Mouse (Mus musculus): ENCODE data around the gene Capzb. TPM values are rescaled to one million over a fixed set of nuclear protein-coding genes. Genes with fewer than 3 reads are reported as not detected.

The Capzb gene
- polyA plus RNA-seq, 1 experiment from 2014 or later, result 401 TPM

DNA sequence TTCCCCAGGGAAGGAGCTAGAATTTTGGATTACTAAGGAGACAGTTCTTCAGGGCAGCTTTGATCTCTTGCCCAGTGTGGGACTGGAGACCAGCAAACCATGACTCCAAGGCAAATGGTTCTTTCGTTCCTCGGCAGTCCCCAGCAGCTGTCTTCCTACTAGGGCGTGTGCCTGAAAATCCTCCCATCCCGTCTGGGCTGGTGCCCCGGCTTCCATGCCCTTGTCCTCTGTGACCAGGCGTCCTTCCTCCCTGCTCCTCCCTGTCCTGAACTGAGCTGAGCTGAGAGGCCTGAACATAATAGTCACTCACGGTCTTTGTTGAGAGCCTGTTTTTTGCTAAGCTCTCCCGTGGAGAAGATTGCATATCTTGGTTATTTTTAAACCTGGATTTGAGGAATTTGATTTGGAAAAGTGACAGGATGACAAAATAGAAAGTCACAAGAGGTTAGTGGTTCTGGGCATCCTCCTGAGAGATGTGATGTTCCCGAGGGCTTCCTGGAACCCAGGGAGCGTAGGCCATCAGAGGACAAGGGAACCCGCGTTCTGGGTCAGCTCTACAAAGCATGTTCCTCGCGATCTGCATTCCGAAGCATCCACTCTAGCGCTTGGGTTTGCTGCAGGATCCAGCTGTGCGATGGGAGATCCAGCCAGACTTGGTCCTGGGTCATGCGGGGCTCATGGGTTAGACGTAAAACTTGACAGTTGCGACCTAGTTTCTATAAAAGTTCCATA is 38.0 kb upstream of the Capzb start:
- Histone ChIP-seq H3K27me3 (replicated peaks; ENCODE audit: insufficient read depth, low read length) (no peaks in the 10 kb centered on the region), H3K4me2 (replicated peaks; ENCODE audit: low read depth, low read length) (no peak overlapping the region), H3K9ac (replicated peaks; ENCODE audit: low read depth) (no peak overlapping the region), H3K36me3 (ENCODE audit: insufficient read depth, low read length) (no peaks in the 10 kb centered on the region), H3K27ac (ENCODE audit: low read length) (no peak overlapping the region), H3K9me3 (ENCODE audit: low read length) (no peaks in the 10 kb centered on the region), H3K4me1 (ENCODE audit: insufficient read depth, low read depth, low read length) (no peaks in the 10 kb centered on the region), H3K4me3 (ENCODE audit: low read depth, low read length) (no peak overlapping the region)
- no peak for TF ChIP-seq CTCF (IDR thresholded peaks at IDR 0.05)
- ATAC-seq, result peak; percentile 48
- 60% methylated on average over 20 of the region's 20 CpGs for WGBS
- peak; percentile 23 for DNase-seq (ENCODE audit: low spot score)

DNA sequence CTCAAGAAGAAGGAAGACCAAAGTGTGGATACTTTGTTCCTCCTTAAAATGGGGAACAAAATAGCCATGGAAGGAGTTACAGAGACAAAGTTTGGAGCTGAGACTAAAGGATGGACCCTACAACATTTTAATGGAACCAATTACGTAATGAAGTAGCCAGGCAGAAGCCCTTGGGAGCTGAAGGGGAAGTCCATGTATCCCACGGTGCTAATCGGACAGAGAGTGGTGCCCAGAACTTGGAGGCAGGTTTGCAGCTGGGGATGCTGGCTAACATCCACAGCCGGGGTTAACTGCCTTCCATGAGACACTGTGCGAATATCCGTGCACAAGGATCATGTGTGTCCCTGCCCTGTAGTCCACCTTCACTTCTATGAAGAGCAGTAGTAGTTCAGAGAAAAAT is 36.2 kb upstream of the Capzb start:
- Histone ChIP-seq H3K9me3 (ENCODE audit: low read length) (no peaks in the 10 kb centered on the region), H3K4me1 (ENCODE audit: insufficient read depth, low read depth, low read length) (no peaks in the 10 kb centered on the region), H3K9ac (replicated peaks; ENCODE audit: low read depth) (no peak overlapping the region), H3K4me2 (replicated peaks; ENCODE audit: low read depth, low read length) (no peak overlapping the region), H3K36me3 (ENCODE audit: insufficient read depth, low read length) (no peaks in the 10 kb centered on the region), H3K27ac (ENCODE audit: low read length) (no peak overlapping the region), H3K4me3 (ENCODE audit: low read depth, low read length) (no peak overlapping the region), H3K27me3 (replicated peaks; ENCODE audit: insufficient read depth, low read length) (no peaks in the 10 kb centered on the region)
- no peak for TF ChIP-seq EP300 (IDR thresholded peaks at IDR 0.05)
- TF ChIP-seq CTCF (IDR thresholded peaks at IDR 0.05), result no peak
- WGBS, result 79% methylated on average over 6 of the region's 6 CpGs
- DNase-seq (ENCODE audit: low spot score) (no peak), ATAC-seq (no peak)

DNA sequence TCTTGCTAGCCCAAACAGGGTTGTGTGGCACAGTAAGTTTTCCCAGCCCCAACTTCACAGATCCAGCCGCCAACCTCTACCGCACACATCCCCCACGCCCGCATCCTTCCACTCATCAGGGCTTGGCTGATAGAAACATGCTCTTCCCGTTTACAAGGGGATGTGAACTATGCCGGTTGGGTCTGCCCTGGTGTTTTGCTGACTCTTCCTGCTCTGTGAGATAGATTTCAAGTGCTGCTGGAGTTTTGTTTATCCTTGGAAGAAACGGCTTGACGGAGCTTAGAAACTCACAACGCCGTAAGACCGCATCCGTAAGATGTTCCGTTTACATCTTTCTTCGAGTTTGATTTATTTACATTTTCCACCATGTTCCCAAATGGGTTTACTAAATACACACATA is 34.3 kb upstream of the Capzb start:
- WGBS, result 31% methylated on average over 14 of the region's 14 CpGs
- H3K9ac ChIP-seq (replicated peaks; ENCODE audit: low read depth), result no peak overlapping the region
- no peak overlapping the region for H3K4me3 ChIP-seq (ENCODE audit: low read depth, low read length)
- H3K27ac ChIP-seq (ENCODE audit: low read length), result no peak overlapping the region
- H3K4me2 ChIP-seq (replicated peaks; ENCODE audit: low read depth, low read length), result no peak overlapping the region
- H3K4me1 ChIP-seq (ENCODE audit: insufficient read depth, low read depth, low read length), result no peaks in the 10 kb centered on the region
- no peaks in the 10 kb centered on the region for H3K27me3 ChIP-seq (replicated peaks; ENCODE audit: insufficient read depth, low read length)
- H3K9me3 ChIP-seq (ENCODE audit: low read length), result no peaks in the 10 kb centered on the region
- ATAC-seq, result peak; percentile 54
- peak; percentile 41 for DNase-seq (ENCODE audit: low spot score)
- TF ChIP-seq EP300 (IDR thresholded peaks at IDR 0.05) (no peak), CTCF (IDR thresholded peaks at IDR 0.05) (no peak)
- no peaks in the 10 kb centered on the region for H3K36me3 ChIP-seq (ENCODE audit: insufficient read depth, low read length)

DNA sequence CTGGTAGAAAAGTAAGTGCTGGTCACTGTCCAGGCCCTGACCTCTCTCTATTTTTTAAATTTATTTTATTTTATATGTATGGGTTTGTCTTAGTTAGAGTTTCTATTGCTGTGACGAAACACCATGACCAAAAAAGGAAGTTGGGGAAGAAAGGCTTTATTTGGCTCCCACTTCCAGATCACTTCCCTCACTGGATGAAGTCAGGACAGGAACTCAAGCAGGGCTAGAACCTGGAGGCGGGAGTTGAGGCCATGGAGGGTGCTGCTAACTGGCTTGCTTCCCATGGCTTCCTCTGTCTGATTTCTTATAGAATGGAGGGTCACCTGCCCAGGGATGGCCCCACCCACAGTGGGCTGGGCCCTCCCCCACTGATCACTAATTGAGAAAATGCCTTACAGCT is 31.6 kb upstream of the Capzb start:
- ATAC-seq (no peak), DNase-seq (ENCODE audit: low spot score) (no peak)
- H3K36me3 ChIP-seq (ENCODE audit: insufficient read depth, low read length), result no peaks in the 10 kb centered on the region
- no peak for TF ChIP-seq EP300 (IDR thresholded peaks at IDR 0.05)
- TF ChIP-seq CTCF (IDR thresholded peaks at IDR 0.05), result no peak
- H3K4me2 ChIP-seq (replicated peaks; ENCODE audit: low read depth, low read length), result no peak overlapping the region
- H3K4me3 ChIP-seq (ENCODE audit: low read depth, low read length), result no peak overlapping the region
- WGBS, result 50% methylated on average over 2 of the region's 2 CpGs
- no peak overlapping the region for H3K9ac ChIP-seq (replicated peaks; ENCODE audit: low read depth)
- H3K27ac ChIP-seq (ENCODE audit: low read length), result no peak overlapping the region
- H3K4me1 ChIP-seq (ENCODE audit: insufficient read depth, low read depth, low read length), result no peaks in the 10 kb centered on the region
- H3K9me3 ChIP-seq (ENCODE audit: low read length), result no peaks in the 10 kb centered on the region
- H3K27me3 ChIP-seq (replicated peaks; ENCODE audit: insufficient read depth, low read length), result no peaks in the 10 kb centered on the region

DNA sequence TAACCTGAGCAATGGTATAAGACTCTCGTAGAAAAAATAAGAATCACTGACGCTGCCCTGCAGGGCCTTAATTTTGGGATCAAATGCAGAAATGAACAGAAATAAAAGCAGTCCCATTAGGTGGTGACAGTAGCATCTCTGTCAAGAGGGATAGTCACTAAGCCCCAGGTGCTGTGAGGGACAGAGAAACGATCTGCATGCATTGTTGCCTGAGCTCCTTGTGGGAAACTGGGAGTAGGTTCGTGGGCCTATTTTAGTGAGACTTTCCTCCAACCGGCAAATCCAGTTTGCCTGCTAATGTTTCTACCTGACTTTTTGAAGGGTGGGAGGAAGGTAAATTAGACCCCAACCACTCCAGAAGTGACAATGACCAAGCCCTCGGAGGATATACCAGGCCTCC is 28.6 kb upstream of the Capzb start:
- ATAC-seq, result no peak
- 79% methylated on average over 6 of the region's 6 CpGs for WGBS
- H3K4me2 ChIP-seq (replicated peaks; ENCODE audit: low read depth, low read length), result no peak overlapping the region
- H3K36me3 ChIP-seq (ENCODE audit: insufficient read depth, low read length), result no peaks in the 10 kb centered on the region
- no peaks in the 10 kb centered on the region for H3K4me1 ChIP-seq (ENCODE audit: insufficient read depth, low read depth, low read length)
- DNase-seq (ENCODE audit: low spot score), result no peak
- no peak overlapping the region for H3K9ac ChIP-seq (replicated peaks; ENCODE audit: low read depth)
- H3K9me3 ChIP-seq (ENCODE audit: low read length), result no peaks in the 10 kb centered on the region
- no peaks in the 10 kb centered on the region for H3K27me3 ChIP-seq (replicated peaks; ENCODE audit: insufficient read depth, low read length)
- no peak overlapping the region for H3K27ac ChIP-seq (ENCODE audit: low read length)
- TF ChIP-seq CTCF (IDR thresholded peaks at IDR 0.05) (no peak), EP300 (IDR thresholded peaks at IDR 0.05) (no peak)
- no peak overlapping the region for H3K4me3 ChIP-seq (ENCODE audit: low read depth, low read length)

DNA sequence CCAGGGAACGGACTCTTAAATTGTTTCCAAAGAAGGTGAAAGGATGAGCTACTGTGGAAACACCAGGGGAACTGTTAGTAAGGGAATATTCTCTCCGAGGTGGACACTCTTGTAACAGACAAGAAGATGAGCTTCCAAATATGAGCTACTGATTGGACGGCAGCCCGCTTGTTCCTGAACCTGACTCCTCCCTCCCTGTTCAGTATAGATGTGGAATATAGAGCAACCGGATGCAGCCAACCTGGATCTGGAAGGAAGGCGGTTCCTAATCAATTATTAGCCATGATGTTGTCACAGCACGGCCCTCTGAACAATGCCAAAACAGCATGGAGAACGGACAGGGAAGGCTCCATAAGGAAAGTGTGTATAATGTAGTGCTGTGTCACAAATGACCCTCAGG is 27.4 kb upstream of the Capzb start:
- TF ChIP-seq EP300 (IDR thresholded peaks at IDR 0.05), result no peak
- no peak for TF ChIP-seq CTCF (IDR thresholded peaks at IDR 0.05)
- no peak overlapping the region for H3K27ac ChIP-seq (ENCODE audit: low read length)
- no peaks in the 10 kb centered on the region for H3K9me3 ChIP-seq (ENCODE audit: low read length)
- ATAC-seq, result no peak
- 70% methylated on average over 8 of the region's 8 CpGs for WGBS
- H3K4me2 ChIP-seq (replicated peaks; ENCODE audit: low read depth, low read length), result no peak overlapping the region
- no peak for DNase-seq (ENCODE audit: low spot score)
- no peaks in the 10 kb centered on the region for H3K36me3 ChIP-seq (ENCODE audit: insufficient read depth, low read length)
- no peak overlapping the region for H3K9ac ChIP-seq (replicated peaks; ENCODE audit: low read depth)
- H3K4me1 ChIP-seq (ENCODE audit: insufficient read depth, low read depth, low read length), result no peaks in the 10 kb centered on the region
- H3K4me3 ChIP-seq (ENCODE audit: low read depth, low read length), result no peak overlapping the region
- no peaks in the 10 kb centered on the region for H3K27me3 ChIP-seq (replicated peaks; ENCODE audit: insufficient read depth, low read length)

DNA sequence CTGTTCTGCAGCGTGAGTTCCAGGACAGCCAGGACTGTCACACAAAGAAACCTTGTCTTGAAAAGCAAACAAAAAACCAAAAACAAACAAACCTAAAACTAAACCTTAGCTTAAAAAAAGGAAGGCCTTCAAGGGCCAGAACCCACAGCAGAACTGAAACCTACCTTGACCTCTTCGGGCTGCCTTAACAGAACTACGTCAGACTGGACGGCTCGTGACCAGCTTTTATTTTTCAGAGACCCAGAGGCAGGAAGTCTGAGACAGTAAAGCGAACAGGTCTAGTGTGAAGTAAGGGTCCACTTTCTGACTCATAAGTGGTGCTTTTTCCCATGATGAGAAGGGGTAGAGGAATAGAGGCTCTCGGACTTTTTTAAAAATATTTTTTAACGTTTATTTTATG is 26.5 kb upstream of the Capzb start:
- no peak overlapping the region for H3K27ac ChIP-seq (ENCODE audit: low read length)
- no peak for ATAC-seq
- no peaks in the 10 kb centered on the region for H3K9me3 ChIP-seq (ENCODE audit: low read length)
- TF ChIP-seq EP300 (IDR thresholded peaks at IDR 0.05), result no peak
- TF ChIP-seq CTCF (IDR thresholded peaks at IDR 0.05), result no peak
- H3K9ac ChIP-seq (replicated peaks; ENCODE audit: low read depth), result no peak overlapping the region
- no peak for DNase-seq (ENCODE audit: low spot score)
- H3K27me3 ChIP-seq (replicated peaks; ENCODE audit: insufficient read depth, low read length), result no peaks in the 10 kb centered on the region
- 61% methylated on average over 8 of the region's 8 CpGs for WGBS
- no peak overlapping the region for H3K4me2 ChIP-seq (replicated peaks; ENCODE audit: low read depth, low read length)
- H3K4me3 ChIP-seq (ENCODE audit: low read depth, low read length), result no peak overlapping the region
- no peaks in the 10 kb centered on the region; the same call in 1 of the 2 replicates for H3K4me1 ChIP-seq (ENCODE audit: insufficient read depth, low read depth, low read length)
- no peaks in the 10 kb centered on the region for H3K36me3 ChIP-seq (ENCODE audit: insufficient read depth, low read length)

Data from lung, postnatal 0 days (tissue).